Mouse (Mus musculus) CH12.LX (cell line): ENCODE measurements around the gene Tmtc1. TPM values are rescaled to one million over a fixed set of nuclear protein-coding genes. Genes with fewer than 3 reads are reported as not detected.

Source experiments
- DNase-seq: peaks from one replicate; pipeline ENCODE4 v3.0.0-alpha.2; 2013; ENCODE audit errors: extremely low read depth
- H3K27ac ChIP-seq: 2 replicates; pipeline ENCODE4 v1.5.1; 2012; ENCODE audit warnings: low read depth, mild to moderate bottlenecking, control low read depth, moderate library complexity; ENCODE audit not compliant: insufficient read depth
- H3K27me3 ChIP-seq: replicated peaks from 2 replicates; pipeline ENCODE3; 2012; ENCODE audit warnings: inconsistent platforms
- H3K36me3 ChIP-seq, 2 experiments: replicated peaks in 1 of 2; 2 replicates each; pipeline versions ENCODE3 to v1.6.1; 2012; ENCODE audit warnings: inconsistent platforms in 1 of 2, low read length in 1 of 2, mild to moderate bottlenecking in 1 of 2, mixed read lengths in 1 of 2, moderate library complexity in 1 of 2; ENCODE audit not compliant: control insufficient read depth in 1 of 2, insufficient read depth in 1 of 2
- H3K4me1 ChIP-seq, 2 experiments: 2 replicates each; pipeline ENCODE4 v1.6.1; 2012; ENCODE audit warnings: inconsistent platforms in 1 of 2, moderate library complexity in 1 of 2; ENCODE audit not compliant: insufficient read depth in 2 of 2, control insufficient read depth in 1 of 2
- H3K4me2 ChIP-seq: 2 replicates; pipeline ENCODE4 v1.6.1; 2012; ENCODE audit warnings: low read depth, mild to moderate bottlenecking, control low read depth; ENCODE audit not compliant: poor library complexity, insufficient read depth, severe bottlenecking
- H3K4me3 ChIP-seq, 3 experiments: fragments of 150-350 bp in 1 of 3; sonication (generic) in 1 of 3; replicated peaks in 1 of 3; 2 replicates each; pipeline versions ENCODE3 to v1.5.1; 2011 to 2012; ENCODE audit warnings: low read depth in 2 of 3, low read length in 2 of 3, mild to moderate bottlenecking in 2 of 3, moderate library complexity in 2 of 3, control low read depth in 1 of 3, improper control_type of control experiment in 1 of 3, inconsistent platforms in 1 of 3, mixed read lengths in 1 of 3; ENCODE audit not compliant: poor library complexity in 1 of 3
- H3K79me2 ChIP-seq: replicated peaks from 2 replicates; pipeline ENCODE4 v1.6.1; 2012; ENCODE audit warnings: mild to moderate bottlenecking, moderate library complexity; ENCODE audit not compliant: control insufficient read depth, poor library complexity, insufficient read depth, severe bottlenecking; ENCODE audit errors: extremely low read depth
- H3K9ac ChIP-seq: 2 replicates; pipeline ENCODE4 v1.6.1; 2012; ENCODE audit warnings: low read depth, mild to moderate bottlenecking, control low read depth, moderate library complexity; ENCODE audit not compliant: insufficient read depth
- H3K9me3 ChIP-seq: replicated peaks from 2 replicates; pipeline ENCODE3; 2012; ENCODE audit warnings: low read length, inconsistent platforms, mixed read lengths
- CTCF ChIP-seq, 2 experiments: IDR thresholded peaks in 1 of 2; conservative IDR thresholded peaks in 1 of 2; 2 replicates each; pipeline ENCODE4 v1.5.1; 2011 to 2012; ENCODE audit warnings: low read depth in 2 of 2, low read length in 2 of 2, improper control_type of control experiment in 1 of 2, inconsistent platforms in 1 of 2, mild to moderate bottlenecking in 1 of 2, moderate library complexity in 1 of 2
- HCFC1 ChIP-seq: IDR thresholded peaks from 2 replicates; pipeline ENCODE4 v1.6.1; 2012; ENCODE audit warnings: low read depth, mild to moderate bottlenecking, inconsistent platforms, low read length, improper control_type of control experiment
- MYC ChIP-seq: IDR thresholded peaks from 2 replicates; pipeline ENCODE4 v1.6.1; 2011; ENCODE audit warnings: low read depth, mild to moderate bottlenecking, improper control_type of control experiment, low read length
- NELFE ChIP-seq: IDR thresholded peaks from 2 replicates; pipeline ENCODE4 v1.6.1; 2011; ENCODE audit warnings: low read depth, low read length, improper control_type of control experiment
- POLR2AphosphoS2 ChIP-seq: IDR thresholded peaks from 2 replicates; pipeline ENCODE4 v1.6.1; 2011; ENCODE audit warnings: low read depth, low read length, improper control_type of control experiment
- RAD21 ChIP-seq: IDR thresholded peaks from 2 replicates; pipeline ENCODE4 v1.6.1; 2011; ENCODE audit warnings: low read depth, mild to moderate bottlenecking, low read length, improper control_type of control experiment, moderate library complexity
- RCOR1 ChIP-seq: conservative IDR thresholded peaks from 2 replicates; pipeline ENCODE4 v1.6.1; 2012; ENCODE audit warnings: low read depth, mild to moderate bottlenecking, inconsistent platforms, low read length, improper control_type of control experiment
- SIN3A ChIP-seq: IDR thresholded peaks from 2 replicates; pipeline ENCODE4 v1.6.1; 2012; ENCODE audit warnings: low read length, improper control_type of control experiment, inconsistent platforms
- TBP ChIP-seq: conservative IDR thresholded peaks from 2 replicates; pipeline ENCODE4 v1.6.1; 2011; ENCODE audit warnings: low read depth, low read length, improper control_type of control experiment
- ZMIZ1 ChIP-seq: IDR thresholded peaks from 2 replicates; pipeline ENCODE4 v1.6.1; 2012; ENCODE audit warnings: low read depth, mild to moderate bottlenecking, inconsistent platforms, low read length, improper control_type of control experiment
- dilution Hi-C: fragments of 300-500 bp; cut with MboI; formaldehyde crosslinking; loops from 2 replicates; pipeline ENCODE4 v1.14.3; 2020; ENCODE audit warnings: low sequenced_read_pairs; ENCODE audit not compliant: extremely low pct_unique_long_range_greater_than_20kb, extremely low pct_ligation_motif_present
- in situ Hi-C: fragments of 300-500 bp; cut with MboI; formaldehyde crosslinking; loops from 3 replicates; pipeline ENCODE4 v1.14.3; 2019; ENCODE audit warnings: low sequenced_read_pairs, low pct_ligation_motif_present, low pct_unique_long_range_greater_than_20kb, mixed read lengths
- polyA plus RNA-seq: library from polyadenylated mRNA; unstranded; fragments of >175 nt; gene quantifications from 2 replicates; pipeline ENCODE4 v1.2.1, GENCODE M21; 2012; ENCODE audit warnings: low read depth; ENCODE audit not compliant: insufficient read length
- total RNA-seq, 2 experiments: library from RNA; depleted of rRNA; stranded (reverse); fragments of 300-350 nt in 1 of 2; fragments of >200 nt in 1 of 2; gene quantifications; 2 replicates each; pipeline ENCODE4 v1.2.3; 2012 to 2014

The Tmtc1 gene
- total and polyA plus RNA-seq, 3 experiments, result 0.03 to 0.13 (median 0.04) TPM

- no peak overlapping the region for H3K4me3 ChIP-seq
- no peak overlapping the region for H3K27ac ChIP-seq
- no peaks in the 10 kb centered on the region for H3K4me1 ChIP-seq
- no peaks in the 10 kb centered on the region for H3K9me3 ChIP-seq
- H3K4me2 ChIP-seq, result no peak overlapping the region
- dilution Hi-C loops, result no loop called here
- no peak overlapping the region for H3K9ac ChIP-seq
- no peak for DNase-seq
- in situ Hi-C loops, result no loop called here
- no peaks in the 10 kb centered on the region for H3K27me3 ChIP-seq
- no peak for TF ChIP-seq POLR2AphosphoS2
- no peak for TF ChIP-seq RCOR1
- TF ChIP-seq, all 38 proteins: peak for 0
- H3K36me3 ChIP-seq, result no peaks in the 10 kb centered on the region
- H3K79me2 ChIP-seq, result no peaks in the 10 kb centered on the region
Observed at GRCm38 (mm10) chr6:148305821-148306220, 138.4 kb downstream of the Tmtc1 start.

DNA sequence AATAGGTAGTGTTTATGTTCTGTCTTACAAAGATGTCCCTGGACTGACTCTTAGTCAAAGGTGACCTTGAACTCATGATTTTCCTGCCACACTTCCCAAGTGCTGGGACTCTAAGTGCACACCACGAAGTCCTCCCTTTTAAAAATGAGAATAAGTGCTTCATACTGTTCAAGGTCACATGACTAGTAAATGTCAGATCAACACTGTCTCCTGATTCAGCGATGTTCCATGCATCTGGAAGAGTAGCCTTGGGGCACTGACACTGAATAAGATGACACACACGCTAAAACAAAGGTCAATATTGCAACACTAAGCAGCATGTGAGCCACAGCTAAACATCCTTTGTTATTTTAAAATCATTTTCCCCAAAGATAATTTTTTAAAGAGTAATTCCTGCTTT, 139.0 kb downstream of the Tmtc1 start:
- no peaks in the 10 kb centered on the region for H3K9me3 ChIP-seq
- H3K36me3 ChIP-seq, result no peaks in the 10 kb centered on the region
- no peaks in the 10 kb centered on the region for H3K4me1 ChIP-seq
- dilution Hi-C loops (no loop called here), in situ Hi-C loops (no loop called here)
- no peak for DNase-seq
- H3K79me2 ChIP-seq, result no peaks in the 10 kb centered on the region
- H3K27ac ChIP-seq, result no peak overlapping the region
- H3K9ac ChIP-seq, result no peak overlapping the region
- H3K4me2 ChIP-seq, result no peak overlapping the region
- no peak for TF ChIP-seq SIN3A
- no peaks in the 10 kb centered on the region for H3K27me3 ChIP-seq
- no peak overlapping the region for H3K4me3 ChIP-seq

- no peak overlapping the region for H3K4me2 ChIP-seq
- DNase-seq, result no peak
- no peak for TF ChIP-seq NELFE
- TF ChIP-seq, all 38 proteins: peak for 0
- dilution Hi-C loops (no loop called here), in situ Hi-C loops (no loop called here)
- no peaks in the 10 kb centered on the region for H3K9me3 ChIP-seq
- H3K36me3 ChIP-seq, result no peaks in the 10 kb centered on the region
- no peaks in the 10 kb centered on the region for H3K27me3 ChIP-seq
- no peak overlapping the region for H3K9ac ChIP-seq
- H3K4me3 ChIP-seq, result no peak overlapping the region
- no peaks in the 10 kb centered on the region for H3K79me2 ChIP-seq
- no peaks in the 10 kb centered on the region for H3K4me1 ChIP-seq
- H3K27ac ChIP-seq, result no peak overlapping the region
Observed at GRCm38 (mm10) chr6:148302261-148302660, 141.9 kb downstream of the Tmtc1 start.

DNA sequence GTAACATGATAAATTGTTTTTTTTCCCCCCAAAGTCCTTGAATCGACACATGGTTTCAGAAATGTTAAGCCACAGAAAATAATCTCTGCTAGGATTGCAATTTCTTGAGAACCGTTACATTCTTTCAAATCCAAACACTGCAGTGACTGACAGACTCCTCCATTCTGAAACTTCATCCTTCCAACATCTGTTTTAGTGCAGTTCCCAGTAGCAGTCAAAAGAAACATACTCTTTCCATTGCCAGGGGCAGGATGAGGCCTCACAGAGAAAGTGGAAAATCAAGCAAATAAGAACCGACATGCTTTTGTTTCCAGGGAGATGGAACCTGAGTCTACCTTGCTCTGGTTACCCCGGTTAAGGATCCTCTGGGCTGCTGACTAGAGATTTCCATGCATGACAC, 147.1 kb downstream of the Tmtc1 start:
- Histone ChIP-seq H3K36me3 (no peaks in the 10 kb centered on the region), H3K4me1 (peaks cover 0 to 12% of the 10 kb centered on the region in 2 experiments; a peak in 2 of 4 replicates), H3K27ac (no peak overlapping the region), H3K9ac (no peak overlapping the region), H3K4me2 (no peak overlapping the region), H3K27me3 (no peaks in the 10 kb centered on the region), H3K9me3 (no peaks in the 10 kb centered on the region), H3K4me3 (no peak overlapping the region), H3K79me2 (no peaks in the 10 kb centered on the region)
- TF ChIP-seq CTCF (conservative IDR thresholded peaks at IDR 0.05 in 1 of 2, IDR thresholded peaks at IDR 0.05 in 1 of 2; ENCODE audit: low read depth in 2 of 2, low read length in 2 of 2), result no peak
- TF ChIP-seq TBP, result no peak
- TF ChIP-seq MYC, result no peak
- TF ChIP-seq RAD21, result no peak
- no peak for TF ChIP-seq HCFC1
- TF ChIP-seq ZMIZ1, result no peak
- DNase-seq, result no peak
- dilution Hi-C loops, result no loop called here
- in situ Hi-C loops, result no loop called here
